Mouse (Mus musculus) hindbrain, embryonic 14.5 days (tissue): ENCODE measurements around the gene Ntm. TPM values are rescaled to one million over a fixed set of nuclear protein-coding genes. Genes with fewer than 3 reads are reported as not detected.

Source experiments
- ATAC-seq: fragments of 200-750 bp; cut with Nextera tagmentation; 2 replicates; pipeline ENCODE4 v1.8.0; 2017; ENCODE audit warnings: moderate number of reproducible peaks, mild to moderate bottlenecking, moderate TSS enrichment, moderate library complexity; ENCODE audit not compliant: low FRiP score
- DNase-seq: peaks from one replicate; pipeline ENCODE4 v3.0.0-alpha.2; 2015; ENCODE audit warnings: low spot score
- H3K27ac ChIP-seq: fragments of 300-500 bp; sonication (generic); 2 replicates; pipeline ENCODE4 v1.5.1; 2014; ENCODE audit warnings: mild to moderate bottlenecking, moderate library complexity
- H3K27me3 ChIP-seq: fragments of 300-500 bp; sonication (generic); 2 replicates; pipeline ENCODE4 v1.6.1; 2014; ENCODE audit warnings: mild to moderate bottlenecking, low read length, mixed read lengths; ENCODE audit not compliant: control insufficient read depth, insufficient read depth
- H3K36me3 ChIP-seq: fragments of 300-500 bp; sonication (generic); replicated peaks from 2 replicates; pipeline ENCODE4 v1.6.1; 2014; ENCODE audit not compliant: control insufficient read depth, insufficient read depth
- H3K4me1 ChIP-seq: fragments of 300-500 bp; sonication (generic); replicated peaks from 2 replicates; pipeline ENCODE4 v1.6.1; 2014; ENCODE audit warnings: antibody characterized with exemption, low read length, mixed read lengths; ENCODE audit not compliant: control insufficient read depth, insufficient read depth
- H3K4me2 ChIP-seq: fragments of 300-500 bp; sonication (generic); replicated peaks from 2 replicates; pipeline ENCODE4 v1.6.1; 2014; ENCODE audit warnings: mild to moderate bottlenecking, moderate library complexity
- H3K4me3 ChIP-seq: fragments of 300-500 bp; sonication (generic); replicated peaks from 2 replicates; pipeline ENCODE4 v1.5.1; 2014; ENCODE audit warnings: mild to moderate bottlenecking, low read length
- H3K9ac ChIP-seq: fragments of 300-500 bp; sonication (generic); 2 replicates; pipeline ENCODE4 v1.6.1; 2014
- H3K9me3 ChIP-seq: fragments of 300-500 bp; sonication (generic); 2 replicates; pipeline ENCODE4 v1.6.1; 2016; ENCODE audit warnings: low read length; ENCODE audit not compliant: control insufficient read depth
- WGBS: fragments of 180-500 bp; shearing (Covaris S2); extraction: QIAGEN DNeasy Blood & Tissue Kit; methylation state at CpG from one replicate; pipeline ENCODE4 v1.1.7; 2014; 5-methylcytosine and 5-hydroxymethylcytosine counted together
- polyA plus RNA-seq: library from polyadenylated mRNA; unstranded; fragments of >200 nt; fragmentation: Nextera tagmentation; extraction: Ambion mirVana; gene quantifications from 2 replicates; pipeline ENCODE4 v1.2.1, GENCODE M21; 2014

Gene Ntm
- polyA plus RNA-seq, 1 experiment from 2014 or later: 196 TPM

GRCm38 (mm10) chr9:29106771-29107170 lies 856.2 kb downstream of the Ntm start:
- Histone ChIP-seq H3K4me1 (no peaks in the 10 kb centered on the region), H3K4me2 (no peak overlapping the region), H3K27ac (no peak overlapping the region), H3K36me3 (no peaks in the 10 kb centered on the region), H3K9me3 (no peaks in the 10 kb centered on the region), H3K4me3 (no peak overlapping the region), H3K27me3 (no peaks in the 10 kb centered on the region), H3K9ac (no peak overlapping the region)
- no peak for DNase-seq
- 52% methylated on average over 3 of the region's 3 CpGs for WGBS
- no peak for ATAC-seq

- Histone ChIP-seq H3K9ac (no peak overlapping the region), H3K9me3 (no peaks in the 10 kb centered on the region), H3K4me1 (no peaks in the 10 kb centered on the region), H3K27me3 (no peaks in the 10 kb centered on the region), H3K36me3 (no peaks in the 10 kb centered on the region), H3K27ac (no peak overlapping the region), H3K4me3 (no peak overlapping the region), H3K4me2 (no peak overlapping the region)
- ATAC-seq: no peak
- no peak for DNase-seq
- WGBS: 78% methylated on average over 5 of the region's 5 CpGs
Observed at GRCm38 (mm10) chr9:29104442-29104841, 858.5 kb downstream of the Ntm start.

GRCm38 (mm10) chr9:29103993-29104392 lies 858.9 kb downstream of the Ntm start:
- WGBS: 54% methylated on average over 6 of the region's 6 CpGs
- Histone ChIP-seq H3K9ac (no peak overlapping the region), H3K9me3 (no peaks in the 10 kb centered on the region), H3K36me3 (no peaks in the 10 kb centered on the region), H3K27me3 (no peaks in the 10 kb centered on the region), H3K4me3 (no peak overlapping the region), H3K27ac (no peak overlapping the region), H3K4me1 (no peaks in the 10 kb centered on the region), H3K4me2 (no peak overlapping the region)
- DNase-seq: no peak
- ATAC-seq: no peak

- no peaks in the 10 kb centered on the region for H3K27me3 ChIP-seq
- DNase-seq (no peak), ATAC-seq (no peak)
- H3K4me3 ChIP-seq: no peak overlapping the region
- 85% methylated on average over 5 of the region's 5 CpGs for WGBS
- H3K4me2 ChIP-seq: no peak overlapping the region
- H3K4me1 ChIP-seq: no peaks in the 10 kb centered on the region
- H3K36me3 ChIP-seq: no peaks in the 10 kb centered on the region
- no peaks in the 10 kb centered on the region for H3K9me3 ChIP-seq
- H3K27ac ChIP-seq: no peak overlapping the region
- no peak overlapping the region for H3K9ac ChIP-seq
Observed at GRCm38 (mm10) chr9:29100624-29101023, 862.3 kb downstream of the Ntm start.

- ATAC-seq (no peak), DNase-seq (no peak)
- Histone ChIP-seq H3K27ac (no peak overlapping the region), H3K4me3 (no peak overlapping the region), H3K9ac (no peak overlapping the region), H3K27me3 (no peaks in the 10 kb centered on the region), H3K9me3 (no peaks in the 10 kb centered on the region), H3K36me3 (no peaks in the 10 kb centered on the region), H3K4me2 (no peak overlapping the region), H3K4me1 (no peaks in the 10 kb centered on the region; the same call in 1 of the 2 replicates)
Observed at GRCm38 (mm10) chr9:29092443-29092842, 870.5 kb downstream of the Ntm start.

- DNase-seq (no peak), ATAC-seq (no peak)
- H3K27me3 ChIP-seq: no peaks in the 10 kb centered on the region
Observed at GRCm38 (mm10) chr9:29088657-29089056, 874.3 kb downstream of the Ntm start.

GRCm38 (mm10) chr9:29087656-29088055 lies 875.3 kb downstream of the Ntm start:
- Histone ChIP-seq H3K4me3 (no peak overlapping the region), H3K4me1 (no peaks in the 10 kb centered on the region; the same call in 1 of the 2 replicates), H3K36me3 (no peaks in the 10 kb centered on the region), H3K9me3 (no peaks in the 10 kb centered on the region), H3K4me2 (no peak overlapping the region), H3K27ac (no peak overlapping the region), H3K27me3 (no peaks in the 10 kb centered on the region), H3K9ac (no peak overlapping the region)
- WGBS: 48% methylated on average over 4 of the region's 4 CpGs
- DNase-seq (no peak), ATAC-seq (no peak)

More at GRCm38 (mm10) chr9:29088657-29089056, 874.3 kb downstream of the Ntm start:
- Histone ChIP-seq H3K27ac (no peak overlapping the region), H3K4me3 (no peak overlapping the region), H3K4me1 (no peaks in the 10 kb centered on the region; the same call in 1 of the 2 replicates), H3K9ac (no peak overlapping the region), H3K9me3 (no peaks in the 10 kb centered on the region), H3K36me3 (no peaks in the 10 kb centered on the region), H3K4me2 (no peak overlapping the region)
- WGBS: 56% methylated on average over 5 of the region's 5 CpGs

- Histone ChIP-seq H3K27ac (no peak overlapping the region), H3K4me3 (no peak overlapping the region), H3K4me1 (no peaks in the 10 kb centered on the region; the same call in 1 of the 2 replicates), H3K4me2 (no peak overlapping the region), H3K9me3 (no peaks in the 10 kb centered on the region), H3K27me3 (no peaks in the 10 kb centered on the region), H3K36me3 (no peaks in the 10 kb centered on the region), H3K9ac (no peak overlapping the region)
- no peak for DNase-seq
- ATAC-seq: no peak
Observed at GRCm38 (mm10) chr9:29087171-29087570, 875.8 kb downstream of the Ntm start.

GRCm38 (mm10) chr9:29075924-29076577 lies 886.9 kb downstream of the Ntm start:
- peak; percentile 47 for DNase-seq
- H3K4me1 ChIP-seq: peaks cover 12% of the 10 kb centered on the region
- H3K27me3 ChIP-seq: no peaks in the 10 kb centered on the region
- WGBS: 67% methylated on average over 5 of the region's 5 CpGs
- peak; percentile 40; the same call in 1 of the 2 replicates for ATAC-seq
- H3K4me2 ChIP-seq: no peak overlapping the region
- H3K4me3 ChIP-seq: no peak overlapping the region
- H3K9ac ChIP-seq: no peak overlapping the region
- no peaks in the 10 kb centered on the region for H3K9me3 ChIP-seq
- H3K36me3 ChIP-seq: no peaks in the 10 kb centered on the region
- H3K27ac ChIP-seq: no peak overlapping the region

GRCm38 (mm10) chr9:29075243-29075642 lies 887.7 kb downstream of the Ntm start:
- Histone ChIP-seq H3K9me3 (no peaks in the 10 kb centered on the region), H3K4me2 (no peak overlapping the region), H3K9ac (no peak overlapping the region), H3K27ac (no peak overlapping the region), H3K36me3 (no peaks in the 10 kb centered on the region), H3K4me3 (no peak overlapping the region), H3K4me1 (peaks cover 12% of the 10 kb centered on the region), H3K27me3 (no peaks in the 10 kb centered on the region)
- 77% methylated on average over 2 of the region's 2 CpGs for WGBS
- ATAC-seq: no peak
- no peak for DNase-seq
